Mouse (Mus musculus): ENCODE results near the gene Vegfb. TPM values are rescaled to one million over a fixed set of nuclear protein-coding genes. Genes with fewer than 3 reads are reported as not detected.

Vegfb gene
- total RNA-seq, 1 experiment from 2014 or later, result 2.8 TPM

DNA sequence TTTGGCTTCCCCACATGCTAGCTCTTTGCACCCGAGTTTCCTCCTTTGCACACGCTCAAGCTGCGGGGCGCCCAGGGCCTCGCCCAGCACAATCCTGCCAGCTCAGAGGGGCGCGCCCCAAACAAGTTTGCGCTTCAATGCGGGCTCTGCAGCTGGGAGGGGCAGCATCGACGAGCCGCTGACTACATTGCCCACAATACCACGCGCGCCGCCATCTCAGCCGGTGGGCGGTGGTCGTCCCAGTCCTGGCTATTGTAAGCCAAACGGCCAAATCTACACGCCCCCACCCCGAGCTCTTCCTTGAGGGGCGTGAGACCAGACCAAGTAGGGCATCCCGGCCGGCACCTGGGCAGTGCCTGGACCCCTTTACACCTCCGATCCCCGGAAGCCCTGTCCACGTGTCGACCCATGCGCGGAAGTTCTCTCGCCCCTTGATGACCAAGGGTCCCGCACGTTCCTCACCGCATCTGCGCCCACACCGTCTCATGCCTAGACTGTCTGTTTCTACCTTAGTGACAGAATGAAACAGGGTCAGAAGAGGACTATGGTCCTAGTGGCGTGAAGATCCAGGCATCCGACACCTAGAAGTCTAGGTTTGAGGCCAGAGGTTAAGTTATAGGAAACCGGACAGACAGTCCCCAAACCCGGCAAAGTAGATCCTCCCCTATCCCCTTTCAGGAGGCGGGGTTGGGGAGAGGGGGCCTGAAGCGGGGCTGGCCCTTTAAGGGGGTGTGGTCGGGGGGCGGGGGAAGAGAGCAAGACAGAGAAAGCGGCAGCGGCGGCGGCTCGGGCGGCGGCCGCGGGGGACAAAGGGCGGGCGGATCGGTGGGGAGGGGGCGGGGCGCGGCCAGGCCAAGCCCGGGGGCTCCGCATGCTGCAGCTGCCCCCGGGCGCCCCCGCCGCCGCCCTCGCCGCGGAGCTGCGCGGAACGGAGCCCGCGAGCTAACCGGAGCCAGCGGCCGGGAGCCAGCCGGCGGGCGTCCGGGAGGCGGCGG lies 12.9 kb downstream of the Vegfb start, which contains the start of gene Ppp1r14b:
Gene Ppp1r14b (plus strand): TSS at position 758 of the 995 bp plus-strand sequence.
- peak; percentile 60 for ATAC-seq (ENCODE audit: extremely low read depth, insufficient number of reproducible peaks, low FRiP score, poor library complexity, severe bottlenecking)

DNA sequence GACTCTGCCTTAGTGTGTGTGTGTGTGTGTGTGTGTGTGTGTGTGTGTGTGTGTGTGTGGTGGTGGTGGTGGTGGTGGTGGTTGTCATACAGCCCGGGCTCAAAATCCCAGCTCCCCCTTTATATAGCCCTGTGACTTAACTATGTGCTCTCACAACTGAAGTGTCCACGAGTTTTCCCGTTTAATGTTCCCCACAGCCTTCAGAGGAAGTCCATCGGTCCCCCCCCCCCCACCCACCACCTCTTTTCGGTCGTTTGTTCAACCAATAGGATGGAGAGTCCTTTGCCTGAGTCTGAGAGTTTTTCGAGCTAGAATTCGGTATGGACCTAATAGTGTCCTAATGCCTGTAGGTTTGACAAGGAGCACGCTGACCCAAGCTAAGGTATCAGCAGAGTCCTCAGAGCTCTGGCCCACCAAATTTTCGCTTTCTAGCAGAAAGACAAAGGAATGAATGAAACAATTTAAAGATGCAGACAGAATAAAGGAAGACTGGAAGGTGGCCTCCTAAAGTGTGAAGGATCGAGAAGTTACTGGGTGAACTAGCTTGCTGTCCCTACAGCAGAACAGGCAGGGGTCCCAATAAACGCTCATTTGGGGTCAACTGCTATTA lies 13.8 kb downstream of the Vegfb start:
- no peak for ATAC-seq (ENCODE audit: extremely low read depth, insufficient number of reproducible peaks, low FRiP score, poor library complexity, severe bottlenecking)

DNA sequence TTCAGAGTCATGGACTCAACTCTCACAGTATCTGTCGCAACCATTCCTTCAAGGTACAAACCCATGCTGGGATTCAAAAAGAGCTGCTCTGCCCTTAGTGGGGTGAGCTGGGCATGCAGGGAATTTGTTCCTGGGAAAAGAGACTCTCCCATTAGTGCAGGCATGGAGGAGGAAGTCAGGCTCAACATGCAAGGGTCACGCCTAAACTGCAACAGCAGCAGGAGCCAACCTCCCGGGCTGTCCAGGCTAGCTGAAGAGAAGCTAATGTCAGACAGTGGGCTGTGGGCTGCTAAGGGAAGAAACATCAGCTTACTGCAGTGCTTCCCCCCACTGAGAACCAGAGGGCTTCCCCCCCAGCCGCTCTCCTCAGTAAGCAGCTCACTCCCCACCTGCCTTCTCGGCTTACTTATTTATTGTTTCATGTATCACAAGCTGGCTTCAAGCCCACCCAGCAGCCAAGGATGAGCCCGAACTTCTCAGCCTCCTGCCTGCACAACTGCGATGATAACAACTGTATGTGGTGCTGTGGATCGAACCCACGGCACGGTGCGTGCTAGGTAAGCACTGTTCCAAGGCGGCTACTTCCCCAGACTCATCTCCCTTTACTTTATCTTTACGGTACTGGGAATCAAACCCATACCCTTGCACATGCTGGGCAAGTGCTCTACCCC lies 15.1 kb downstream of the Vegfb start:
- no peak for ATAC-seq (ENCODE audit: extremely low read depth, insufficient number of reproducible peaks, low FRiP score, poor library complexity, severe bottlenecking)

DNA sequence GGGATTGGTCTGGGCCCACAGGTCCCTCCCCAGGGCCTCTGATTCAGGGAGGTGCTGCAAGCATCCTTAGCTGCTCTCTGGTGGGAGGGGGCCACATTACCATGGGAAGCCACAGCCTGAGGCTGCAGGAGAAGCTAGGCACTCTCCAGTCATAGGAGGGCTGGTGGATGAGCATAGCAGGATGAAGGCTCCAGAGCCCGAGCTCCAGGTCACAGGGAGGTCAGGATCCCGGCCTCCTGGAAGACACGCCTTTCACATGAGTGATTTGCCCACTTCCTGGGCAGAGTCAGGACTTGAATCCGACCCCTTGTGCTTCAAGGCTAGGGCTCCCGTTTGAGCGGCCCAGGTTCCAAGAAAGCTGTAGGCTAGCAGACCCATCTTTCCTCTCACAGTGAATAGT lies 15.8 kb downstream of the Vegfb start:
- no peak for ATAC-seq (ENCODE audit: extremely low read depth, insufficient number of reproducible peaks, low FRiP score, poor library complexity, severe bottlenecking)

DNA sequence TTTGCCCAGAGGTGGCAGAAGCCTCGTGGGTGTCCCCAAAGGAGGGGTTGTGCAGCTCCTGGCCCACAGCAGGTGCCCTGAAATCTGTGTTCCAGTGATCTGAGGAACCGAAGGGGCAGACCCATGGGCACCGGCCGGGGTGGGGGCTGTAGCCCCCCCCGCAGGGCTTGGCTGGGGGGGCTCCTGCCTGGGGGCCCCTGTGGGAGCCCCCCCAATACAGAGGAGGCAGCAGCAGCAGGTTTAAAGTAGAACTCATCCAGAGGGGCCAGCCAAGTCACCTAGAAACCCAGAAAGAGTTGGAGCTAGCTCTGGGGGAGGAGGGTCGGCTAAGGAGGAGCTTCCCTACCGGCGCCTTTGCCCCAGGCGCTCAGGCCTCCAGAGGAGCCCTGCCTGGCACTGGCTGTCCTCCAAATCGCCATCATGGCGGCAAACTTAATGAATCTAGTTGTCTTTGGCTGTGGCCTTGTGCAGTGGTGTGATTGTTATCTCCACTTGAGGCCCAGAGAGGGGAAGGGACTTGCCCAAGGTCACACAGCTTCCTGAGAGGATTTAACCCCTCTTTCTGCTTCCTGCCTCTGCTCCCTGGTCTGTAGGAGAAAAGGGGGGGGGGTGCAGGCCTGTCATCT lies 16.9 kb downstream of the Vegfb start:
- ATAC-seq (ENCODE audit: extremely low read depth, insufficient number of reproducible peaks, low FRiP score, poor library complexity, severe bottlenecking), result no peak

DNA sequence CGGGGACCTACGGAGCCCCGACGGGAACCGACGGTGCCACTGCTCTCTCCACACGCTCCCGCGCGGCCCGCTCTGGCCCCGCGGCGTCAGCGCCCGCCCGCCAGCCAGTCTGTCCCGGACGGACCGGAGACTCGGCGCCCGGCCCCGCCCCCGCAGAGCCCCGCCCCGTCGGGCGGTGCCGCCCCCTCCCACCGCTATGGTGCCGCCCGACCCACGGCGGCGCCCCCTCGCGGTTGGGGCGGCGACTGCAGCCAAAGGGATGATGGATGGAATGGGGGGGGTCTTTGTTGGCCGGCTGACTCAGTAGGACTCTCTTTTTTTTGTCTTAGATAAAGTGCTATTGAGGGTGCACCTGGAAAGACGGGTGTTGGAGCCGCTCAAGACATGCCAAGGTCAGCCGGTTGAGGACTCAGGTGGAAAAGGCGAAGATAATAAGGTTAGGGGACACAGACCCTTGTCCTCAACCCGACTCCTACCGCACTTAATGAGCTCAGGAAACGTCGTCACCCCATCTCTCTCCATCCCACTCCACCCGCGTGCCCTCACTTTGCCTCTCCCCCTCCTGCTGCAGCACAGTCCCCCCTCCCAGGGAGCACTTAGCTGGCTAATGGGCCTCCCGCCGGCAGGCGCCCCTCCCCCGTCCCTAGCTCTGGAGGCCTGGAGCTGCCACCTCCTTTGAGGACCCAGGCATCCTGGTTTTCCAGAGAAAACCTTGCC lies 17.6 kb downstream of the Vegfb start:
- ATAC-seq (ENCODE audit: extremely low read depth, insufficient number of reproducible peaks, low FRiP score, poor library complexity, severe bottlenecking), result peak; percentile 21; the same call in 1 of the 2 replicates

DNA sequence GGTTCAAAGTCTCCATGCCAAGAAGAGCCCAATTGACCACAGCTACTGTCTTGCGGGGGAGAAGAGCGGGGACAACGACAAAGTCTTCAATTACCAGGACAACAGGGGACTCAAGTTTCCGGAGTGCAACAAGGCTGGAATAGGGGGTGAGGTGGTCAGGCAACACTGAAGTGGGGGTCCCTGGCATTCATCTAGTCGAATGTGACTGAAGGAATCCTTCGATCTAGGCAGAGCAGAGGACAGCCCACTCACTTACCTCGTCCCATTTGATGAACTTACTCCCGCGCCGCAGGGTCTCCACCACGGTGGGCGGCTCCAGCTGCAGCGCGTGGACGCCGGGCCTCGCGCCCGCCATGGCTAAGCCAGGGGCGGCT lies 18.2 kb downstream of the Vegfb start:
- ATAC-seq (ENCODE audit: extremely low read depth, insufficient number of reproducible peaks, low FRiP score, poor library complexity, severe bottlenecking), result no peak

DNA sequence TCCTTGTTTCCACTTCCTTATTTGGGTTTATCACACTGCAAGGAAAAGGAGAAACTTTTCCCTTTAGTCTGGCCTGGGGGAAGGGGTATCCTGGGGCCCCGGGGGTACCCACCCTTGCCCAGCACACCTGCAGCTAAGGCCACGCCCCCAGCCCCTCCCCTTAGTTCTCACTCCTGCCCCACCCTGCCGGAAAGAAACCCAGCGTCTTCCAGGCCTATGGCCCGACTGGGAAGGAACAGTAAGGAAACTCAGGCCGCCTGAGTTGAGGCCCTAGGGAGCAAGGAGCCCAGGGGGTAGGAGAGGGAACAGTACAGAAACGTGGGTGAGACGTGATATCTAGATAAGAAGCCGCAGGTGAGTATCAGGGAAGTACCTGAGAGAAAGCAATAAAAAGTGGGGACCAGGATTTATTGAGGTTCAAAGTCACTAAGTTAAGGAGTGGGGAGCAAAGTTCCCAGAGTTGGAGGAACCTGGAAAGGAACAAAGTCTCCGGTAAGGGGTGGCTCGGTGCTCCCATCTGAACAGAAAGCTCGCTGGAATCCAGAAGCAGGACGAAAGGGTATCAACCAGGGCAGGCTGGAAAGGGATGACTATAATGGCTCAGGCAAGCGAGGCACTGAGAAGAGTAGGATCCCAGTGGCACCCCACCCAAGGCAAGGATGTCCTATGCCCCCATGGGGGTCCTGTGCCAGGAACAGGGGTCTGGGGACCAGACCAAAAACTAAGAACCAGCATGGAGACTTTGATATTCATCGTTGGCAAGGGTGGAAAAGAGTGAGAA lies 18.8 kb downstream of the Vegfb start:
- no peak for ATAC-seq (ENCODE audit: extremely low read depth, insufficient number of reproducible peaks, low FRiP score, poor library complexity, severe bottlenecking)

DNA sequence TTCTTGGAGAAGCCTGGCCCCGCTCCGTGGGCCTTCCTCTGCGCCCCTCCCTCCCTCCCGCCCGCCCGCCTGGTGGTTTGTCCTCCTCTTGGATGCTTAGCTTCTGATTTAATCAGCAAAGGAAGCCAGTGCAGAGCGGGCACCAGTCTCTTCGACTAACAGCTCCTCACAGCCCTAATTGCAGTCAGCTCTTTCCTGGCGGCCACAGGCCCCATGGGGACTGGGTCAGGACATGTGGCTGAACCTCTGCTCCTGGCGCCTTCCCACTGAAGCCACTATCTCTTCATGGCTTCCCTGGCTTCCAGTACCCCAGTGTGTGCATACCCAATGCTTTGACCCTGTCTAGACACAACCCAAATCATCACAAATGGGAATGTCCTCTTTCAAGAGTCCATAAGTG lies 31.0 kb downstream of the Vegfb start:
- no peak for ATAC-seq (ENCODE audit: extremely low read depth, insufficient number of reproducible peaks, low FRiP score, poor library complexity, severe bottlenecking)

DNA sequence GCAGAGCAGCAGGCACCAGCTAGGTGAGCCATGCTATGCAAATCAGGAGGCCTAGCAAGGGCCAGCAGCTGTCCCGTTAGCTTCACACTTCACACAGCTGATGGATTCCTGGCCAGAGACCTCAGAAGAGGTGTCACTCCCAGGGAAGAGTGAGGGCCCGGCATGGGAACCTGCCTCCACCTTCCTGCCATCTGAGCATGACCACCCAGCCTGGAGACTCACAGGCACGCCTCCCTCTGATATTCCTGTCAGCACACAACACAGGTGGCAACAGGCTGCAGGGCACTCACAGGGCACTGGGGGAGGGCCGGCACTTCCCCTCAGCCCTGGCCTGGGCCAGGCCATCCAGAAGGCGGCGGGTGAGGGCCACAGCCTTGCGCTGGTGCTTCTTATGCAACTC lies 32.0 kb downstream of the Vegfb start:
- no peak for ATAC-seq (ENCODE audit: extremely low read depth, insufficient number of reproducible peaks, low FRiP score, poor library complexity, severe bottlenecking)

DNA sequence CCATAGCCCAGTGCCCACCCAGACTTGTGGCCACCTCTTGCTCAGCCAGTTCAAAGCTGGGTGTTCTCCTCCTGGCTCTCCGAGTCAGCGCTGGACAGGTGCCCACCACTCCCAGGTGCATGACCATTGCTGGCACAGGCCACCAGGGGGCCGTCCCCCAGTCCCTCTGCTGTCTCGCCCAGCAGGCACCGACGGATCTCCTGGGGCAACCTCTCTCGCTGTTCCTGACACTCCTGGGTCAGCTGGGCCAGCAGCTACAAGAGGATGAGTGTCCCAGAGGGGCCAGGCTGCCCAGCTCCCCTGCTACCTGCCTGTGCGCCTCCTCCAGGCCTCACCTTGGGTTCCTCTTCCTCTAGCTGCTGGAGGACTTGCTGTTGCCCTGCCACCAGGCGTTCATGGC lies 33.4 kb downstream of the Vegfb start:
- ATAC-seq (ENCODE audit: extremely low read depth, insufficient number of reproducible peaks, low FRiP score, poor library complexity, severe bottlenecking), result no peak

DNA sequence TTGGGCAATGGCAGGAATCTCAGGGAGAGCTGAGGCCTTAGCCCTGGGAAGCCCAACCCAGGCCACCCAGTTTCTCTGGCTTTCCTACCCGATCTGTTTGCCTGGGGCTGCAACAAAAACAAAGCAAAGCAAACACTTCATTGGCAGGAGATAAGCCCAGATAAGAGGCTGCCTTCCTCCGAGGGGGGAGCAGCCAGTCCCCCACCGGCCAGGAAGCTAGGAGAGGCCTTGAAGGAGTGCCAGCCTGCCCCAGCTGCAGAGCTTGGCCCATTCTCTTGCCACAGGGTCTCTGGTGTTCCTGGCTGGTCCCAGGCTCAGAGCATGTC lies 34.8 kb downstream of the Vegfb start:
- no peak for ATAC-seq (ENCODE audit: extremely low read depth, insufficient number of reproducible peaks, low FRiP score, poor library complexity, severe bottlenecking)

DNA sequence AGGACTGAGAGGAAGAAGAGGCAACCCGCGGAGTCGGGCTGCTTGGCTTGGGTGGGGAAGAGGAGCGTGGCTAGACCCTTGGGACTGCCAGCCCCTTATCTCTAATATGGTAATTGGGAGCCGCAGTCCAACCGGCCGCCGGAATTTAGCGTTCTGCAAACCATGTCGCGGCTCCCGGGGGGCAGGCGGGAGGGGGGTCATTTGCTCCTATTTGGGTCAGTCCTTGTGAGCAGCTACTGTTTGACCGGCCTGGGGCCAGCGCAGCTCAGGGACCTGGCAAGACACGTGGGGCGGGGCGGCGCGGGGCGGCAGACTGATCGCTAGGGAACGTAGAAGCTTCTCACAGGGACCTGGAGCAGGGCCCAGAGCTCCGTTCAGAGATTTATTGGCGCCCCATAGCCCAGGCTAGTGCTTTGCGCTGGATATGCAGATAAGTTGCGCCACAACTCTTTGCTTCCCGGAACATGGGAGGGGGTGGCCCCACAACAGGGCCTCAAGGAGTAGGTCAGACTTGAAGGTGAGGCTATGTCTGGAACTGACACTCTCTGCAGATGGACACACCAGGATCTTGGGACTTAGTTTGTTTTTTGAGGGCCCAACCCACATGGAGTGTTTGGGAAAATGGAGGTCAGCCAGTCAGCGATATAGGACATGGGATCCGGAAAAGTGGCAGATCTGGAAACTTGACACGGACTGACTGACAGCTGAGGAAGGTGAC lies 35.3 kb downstream of the Vegfb start:
- no peak for ATAC-seq (ENCODE audit: extremely low read depth, insufficient number of reproducible peaks, low FRiP score, poor library complexity, severe bottlenecking)

DNA sequence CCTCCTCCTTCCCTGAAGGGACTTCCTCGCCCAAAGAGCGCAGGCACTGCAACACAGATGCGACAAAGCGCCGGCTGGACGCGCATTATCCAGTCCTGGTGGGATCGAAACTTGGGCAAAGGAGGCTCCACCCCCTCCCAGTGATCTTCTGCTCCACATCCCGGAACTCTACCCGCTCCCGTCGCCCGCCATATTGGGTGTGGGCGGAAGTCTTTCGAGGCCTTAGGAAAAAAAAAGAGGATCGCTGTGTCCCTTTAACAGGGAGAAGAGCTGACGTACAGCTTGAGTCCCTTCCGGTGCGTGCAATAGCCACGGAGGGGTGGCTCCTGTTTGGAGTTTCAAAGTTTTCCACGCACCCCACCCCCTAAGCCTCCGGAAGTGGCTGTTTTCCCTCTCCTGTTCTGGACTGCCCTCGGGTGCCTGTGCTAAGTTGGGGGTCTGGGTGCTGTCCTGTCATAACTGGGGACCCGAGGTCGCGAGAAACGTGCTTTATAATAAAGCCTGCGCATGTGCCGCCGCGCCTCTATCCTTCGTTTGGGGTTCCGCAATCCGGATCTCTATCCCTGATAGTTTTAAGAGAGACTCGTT lies 36.0 kb downstream of the Vegfb start:
- peak; percentile 21; the same call in 1 of the 2 replicates for ATAC-seq (ENCODE audit: extremely low read depth, insufficient number of reproducible peaks, low FRiP score, poor library complexity, severe bottlenecking)

DNA sequence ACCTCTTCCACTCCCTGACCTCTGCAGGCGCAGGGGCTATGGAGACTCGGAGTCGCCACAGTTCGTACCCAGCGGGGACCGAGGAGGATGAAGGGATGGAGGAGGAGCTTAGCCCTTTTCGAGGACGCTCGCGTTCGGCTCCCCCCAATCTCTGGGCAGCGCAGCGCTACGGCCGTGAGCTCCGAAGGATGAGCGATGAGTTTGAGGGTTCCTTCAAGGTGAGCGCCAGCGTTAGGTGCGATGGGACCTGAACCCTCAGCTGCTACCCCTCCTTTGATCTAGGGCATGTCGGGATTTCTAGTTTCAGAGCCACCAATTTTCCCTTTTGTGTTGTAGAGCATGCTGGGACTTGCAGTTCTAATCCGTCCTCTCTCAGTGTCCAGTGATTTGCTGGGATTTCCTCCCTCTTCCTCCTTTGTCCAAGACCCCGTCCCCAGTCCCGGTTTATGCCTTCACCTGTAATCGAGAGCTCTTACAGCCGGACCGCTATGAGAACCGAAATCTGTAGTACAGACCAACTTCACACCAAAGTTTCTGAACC lies 36.8 kb downstream of the Vegfb start:
- ATAC-seq (ENCODE audit: extremely low read depth, insufficient number of reproducible peaks, low FRiP score, poor library complexity, severe bottlenecking), result no peak

DNA sequence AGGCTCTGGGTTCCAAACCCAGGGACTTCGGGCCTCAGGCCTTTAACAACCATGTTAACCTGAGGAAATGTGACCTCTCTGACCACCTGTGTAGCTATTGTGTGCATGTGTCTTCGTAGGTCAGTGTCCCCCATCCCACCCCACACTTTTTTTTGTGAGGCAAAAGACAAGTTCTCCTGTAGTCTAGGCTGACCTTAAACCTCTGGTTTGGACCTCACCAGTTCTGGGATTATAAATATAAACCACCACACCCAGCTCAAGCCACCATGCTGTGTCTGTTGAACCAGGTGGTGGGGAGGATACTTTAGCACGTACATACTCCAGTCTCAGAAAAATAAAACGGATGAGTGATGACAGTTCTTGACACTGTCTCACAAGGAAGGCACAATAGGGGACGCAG lies 37.5 kb downstream of the Vegfb start:
- ATAC-seq (ENCODE audit: extremely low read depth, insufficient number of reproducible peaks, low FRiP score, poor library complexity, severe bottlenecking), result no peak

DNA sequence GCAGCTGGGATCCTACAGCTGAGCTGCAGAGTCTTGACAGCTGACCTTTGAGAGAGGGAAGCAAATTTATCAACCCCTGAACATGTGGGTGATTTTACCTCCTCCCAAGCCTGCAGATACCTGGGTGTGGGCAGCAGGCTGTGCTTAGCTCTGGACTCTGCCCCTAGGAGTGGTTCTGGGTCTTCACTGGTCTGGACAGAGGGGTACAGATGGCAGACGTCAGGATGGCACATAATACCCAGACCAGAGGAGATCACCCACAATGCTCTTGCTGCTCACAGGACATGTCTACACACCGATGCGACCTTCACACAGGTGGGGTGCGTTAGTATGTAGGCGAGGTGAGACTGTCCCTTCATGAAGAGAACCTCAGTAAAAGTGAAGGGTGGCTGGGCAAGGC lies 37.9 kb downstream of the Vegfb start:
- ATAC-seq (ENCODE audit: extremely low read depth, insufficient number of reproducible peaks, low FRiP score, poor library complexity, severe bottlenecking), result no peak
